Mouse (Mus musculus): Measurements from ENCODE around the gene Actr3b.

Actr3b gene

GRCm38 (mm10) chr5:25889746-25890382 is 130.1 kb downstream of the Actr3b start:
- no peak for DNase-seq (ENCODE audit: low spot score)

GRCm38 (mm10) chr5:25891321-25891720 is 131.5 kb downstream of the Actr3b start:
- DNase-seq (ENCODE audit: low spot score): no peak
